Mouse (Mus musculus) frontal cortex, adult 2 months (tissue): Measurements from ENCODE around the gene Ucma. TPM values are rescaled to one million over a fixed set of nuclear protein-coding genes. Genes with fewer than 3 reads are reported as not detected.

Experiments
- polyA plus RNA-seq: library from polyadenylated mRNA; depleted of rRNA; stranded (reverse); fragments of >200 nt; gene quantifications from 2 replicates; pipeline ENCODE4 v1.2.3, GENCODE M21; 2012; rRNA removed

Ucma gene
- polyA plus RNA-seq, 1 experiment, result 2.0 TPM

Other genes starting within 250 kb of the Ucma start
- gene Sephs1, start 94.6 kb upstream of the Ucma start, polyA plus RNA-seq, result 22.8 and 23.2 TPM in 2 replicates
- gene Phyh, start 57.1 kb upstream of the Ucma start, polyA plus RNA-seq, result 143 and 146 TPM in 2 replicates
- 2.1 and 2.2 TPM in 2 replicates for gene Mcm10, start 36.7 kb downstream of the Ucma start, polyA plus RNA-seq
- 11.7 and 13.5 TPM in 2 replicates for gene Optn, start 87.9 kb downstream of the Ucma start, polyA plus RNA-seq
- 12.4 and 13.3 TPM in 2 replicates for gene Ccdc3, start 161.7 kb downstream of the Ucma start, polyA plus RNA-seq